Mouse (Mus musculus): ENCODE measurements around the gene Adora3.
"Not testable (repeated sequence)": the region's sequence is repeated elsewhere in the genome, so short reads cannot be mapped to it uniquely, and the experiment has no call there.

Gene Adora3

DNA sequence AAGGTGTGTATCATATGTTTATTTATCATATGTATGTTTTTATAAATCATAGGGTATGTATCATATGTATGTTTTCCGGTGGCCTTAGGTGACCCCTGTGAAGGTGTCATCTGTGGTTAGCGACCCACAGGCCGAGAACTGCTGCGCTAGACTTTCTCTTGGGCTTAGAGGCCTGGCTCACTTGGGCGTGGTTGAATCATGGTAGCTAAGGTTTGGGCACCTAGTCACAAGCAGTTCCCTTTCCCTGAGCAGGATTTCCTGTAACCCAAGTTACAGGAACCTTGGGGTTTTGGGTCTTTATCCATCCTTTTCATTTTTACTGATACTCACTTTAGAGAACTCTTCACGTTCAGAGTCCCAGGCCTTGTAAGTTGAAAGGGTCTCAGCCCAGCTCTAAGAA, 29.6 kb downstream of the Adora3 start:
- DNase-seq (ENCODE audit: low spot score in 2 of 2) = no peak

DNA sequence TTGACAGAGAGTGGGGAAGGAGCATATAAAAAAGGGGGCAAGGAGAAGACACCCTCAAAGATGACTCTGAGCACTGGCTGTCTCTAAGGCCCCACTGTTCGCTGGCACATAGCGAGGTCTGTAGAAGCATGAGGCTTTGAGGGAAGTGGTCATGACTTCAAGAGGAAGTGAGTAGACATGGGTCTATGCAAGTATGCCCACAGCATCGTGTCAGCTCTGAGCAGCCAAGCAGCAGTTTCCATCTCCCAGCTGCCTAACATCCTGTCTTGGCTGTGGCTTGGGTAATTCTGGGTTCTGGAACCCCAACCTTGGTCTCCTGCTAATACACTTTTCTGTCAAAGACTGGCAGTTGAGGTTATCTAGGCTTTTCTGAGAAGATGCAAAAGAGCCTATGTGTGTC, 30.1 kb downstream of the Adora3 start:
- DNase-seq (ENCODE audit: low spot score in 2 of 2) = no peak

DNA sequence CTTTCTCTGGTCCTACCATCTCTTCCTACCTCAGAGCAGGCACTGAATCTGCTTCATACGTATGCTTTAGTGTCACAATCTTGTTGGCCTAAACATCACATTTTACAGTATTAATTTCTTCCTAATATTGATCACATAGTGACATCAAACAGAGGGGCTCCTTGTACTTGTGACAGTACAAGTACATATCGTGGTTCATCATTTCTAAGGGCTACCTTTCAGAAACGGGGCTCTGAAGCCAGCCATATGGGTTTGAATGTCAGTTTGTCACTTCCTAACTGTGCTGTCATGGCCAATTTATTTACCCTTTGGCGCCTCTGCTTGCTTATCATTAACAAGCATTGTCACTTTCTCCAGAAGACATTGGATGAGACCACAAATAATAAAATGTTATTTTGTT, 30.8 kb downstream of the Adora3 start:
- no peak for DNase-seq (ENCODE audit: low spot score in 2 of 2)

DNA sequence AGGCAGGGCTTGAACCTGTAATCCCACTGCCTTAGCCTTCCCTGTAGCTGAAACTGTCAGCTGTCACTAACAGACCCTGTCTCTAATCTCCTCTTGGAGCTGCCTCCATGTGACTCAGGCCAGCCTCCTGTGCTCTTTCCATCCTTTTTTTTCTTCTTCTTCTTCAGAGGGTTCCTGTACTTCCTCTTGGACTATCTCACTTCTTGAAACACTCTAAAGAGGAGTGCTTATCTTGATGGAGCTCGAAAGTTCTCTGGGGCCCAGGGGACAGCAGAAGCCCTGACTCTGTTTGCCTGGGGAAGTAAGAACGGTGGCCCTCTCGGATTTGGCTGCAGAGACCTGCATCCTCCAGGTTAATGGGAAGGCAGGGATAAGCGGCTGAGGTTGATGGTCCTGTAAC, 33.6 kb downstream of the Adora3 start:
- DNase-seq (ENCODE audit: low spot score in 2 of 2) = no peak

DNA sequence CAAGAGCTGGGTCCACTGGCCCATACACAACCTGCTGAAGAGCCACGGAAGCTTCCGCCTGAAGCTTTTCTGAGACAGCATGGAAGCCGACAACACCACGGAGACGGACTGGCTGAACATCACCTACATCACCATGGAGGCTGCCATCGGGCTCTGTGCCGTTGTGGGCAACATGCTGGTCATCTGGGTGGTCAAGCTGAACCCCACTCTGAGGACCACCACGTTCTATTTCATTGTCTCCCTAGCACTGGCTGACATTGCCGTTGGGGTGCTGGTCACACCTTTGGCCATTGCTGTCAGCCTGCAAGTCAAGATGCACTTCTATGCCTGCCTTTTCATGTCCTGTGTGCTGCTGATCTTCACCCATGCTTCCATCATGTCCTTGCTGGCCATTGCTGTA, 34.1 kb downstream of the Adora3 start:
- DNase-seq (ENCODE audit: low spot score in 2 of 2) = no peak

DNA sequence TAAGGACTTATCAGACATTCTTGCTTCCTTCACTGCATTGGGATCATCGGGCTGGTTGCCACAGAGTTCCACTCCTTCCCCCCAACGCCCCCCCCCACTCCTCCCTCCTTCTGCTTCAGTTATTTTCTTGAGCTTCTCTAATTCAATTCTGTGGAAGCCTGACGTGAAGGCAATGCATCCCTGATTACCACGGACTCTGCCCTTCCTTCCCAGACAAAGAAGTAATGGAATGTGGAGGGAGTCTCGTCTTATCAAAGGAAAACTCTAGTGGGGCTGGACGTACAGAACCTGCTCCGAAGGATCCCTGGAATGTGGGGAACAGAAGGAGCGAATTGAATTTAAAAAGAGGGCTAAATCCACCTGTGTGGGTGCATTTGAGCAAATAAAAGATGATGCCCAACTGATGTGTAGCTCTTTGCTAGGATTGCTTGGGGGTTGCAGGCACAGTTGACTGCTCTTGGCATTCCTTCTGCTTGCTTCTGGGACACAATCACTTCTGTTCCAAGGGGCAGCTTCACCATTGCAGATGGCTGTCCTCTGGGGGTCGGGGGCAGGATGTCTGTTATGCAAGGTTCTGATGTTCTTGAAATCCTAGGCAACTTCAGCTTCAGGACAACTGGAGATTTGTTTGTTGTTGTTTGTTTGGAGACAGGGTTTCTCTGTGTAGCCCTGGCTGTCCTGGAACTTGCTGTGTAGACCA, 37.4 kb downstream of the Adora3 start:
- no peak for DNase-seq (ENCODE audit: low spot score in 2 of 2)

DNA sequence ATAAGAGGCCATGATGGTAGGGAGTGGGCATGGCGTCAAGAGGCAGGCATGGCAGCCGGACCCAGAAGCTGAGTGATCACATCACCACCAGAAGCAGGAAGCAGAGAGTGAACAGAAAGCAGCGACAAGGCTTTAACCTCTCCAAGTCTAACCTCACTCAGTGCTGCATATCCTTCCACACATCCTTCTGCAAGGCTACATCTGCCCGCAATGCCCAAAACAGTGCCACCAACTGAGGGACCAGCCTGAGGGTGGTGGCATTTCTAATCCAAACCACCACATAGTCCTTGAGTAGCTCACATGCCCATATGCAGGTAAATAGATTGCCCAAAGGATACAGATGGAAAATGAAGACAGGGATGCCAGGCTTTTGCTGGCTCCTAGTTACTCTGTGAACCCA, 38.3 kb downstream of the Adora3 start:
- DNase-seq (ENCODE audit: low spot score in 2 of 2) = no peak

DNA sequence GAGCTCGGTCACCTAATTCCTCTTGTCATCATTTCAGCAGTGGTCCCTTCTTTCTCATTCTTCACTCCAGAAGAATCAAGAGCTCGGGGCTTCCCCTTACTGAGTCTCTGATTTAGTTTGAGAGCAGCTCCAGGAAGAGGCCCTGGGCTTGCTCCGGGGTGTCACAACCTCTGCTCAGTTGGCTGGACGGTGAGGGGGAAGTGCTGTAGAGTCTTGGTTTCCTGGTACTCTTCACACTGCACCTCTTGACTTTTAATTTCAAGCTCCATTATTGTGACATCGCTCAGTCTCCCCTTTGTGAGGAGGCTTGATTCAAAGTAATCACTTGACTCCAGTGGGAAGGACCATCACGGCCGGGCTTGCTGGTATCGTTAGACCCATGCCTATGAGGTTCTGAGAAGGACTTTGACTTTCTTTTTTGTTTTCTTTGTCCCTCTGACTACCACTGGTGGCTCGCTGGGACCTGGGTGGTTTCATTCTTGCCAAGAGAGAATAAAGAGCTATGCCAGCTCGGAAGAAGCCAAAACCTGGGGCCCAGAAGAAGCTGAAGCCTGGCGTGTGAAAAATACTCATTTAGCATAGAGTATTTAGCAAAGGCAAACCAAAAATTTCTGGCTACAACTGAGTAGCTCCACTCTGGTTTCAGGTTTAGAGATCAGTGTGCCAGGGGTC, 40.0 kb downstream of the Adora3 start:
- DNase-seq (ENCODE audit: low spot score in 2 of 2) = no peak

DNA sequence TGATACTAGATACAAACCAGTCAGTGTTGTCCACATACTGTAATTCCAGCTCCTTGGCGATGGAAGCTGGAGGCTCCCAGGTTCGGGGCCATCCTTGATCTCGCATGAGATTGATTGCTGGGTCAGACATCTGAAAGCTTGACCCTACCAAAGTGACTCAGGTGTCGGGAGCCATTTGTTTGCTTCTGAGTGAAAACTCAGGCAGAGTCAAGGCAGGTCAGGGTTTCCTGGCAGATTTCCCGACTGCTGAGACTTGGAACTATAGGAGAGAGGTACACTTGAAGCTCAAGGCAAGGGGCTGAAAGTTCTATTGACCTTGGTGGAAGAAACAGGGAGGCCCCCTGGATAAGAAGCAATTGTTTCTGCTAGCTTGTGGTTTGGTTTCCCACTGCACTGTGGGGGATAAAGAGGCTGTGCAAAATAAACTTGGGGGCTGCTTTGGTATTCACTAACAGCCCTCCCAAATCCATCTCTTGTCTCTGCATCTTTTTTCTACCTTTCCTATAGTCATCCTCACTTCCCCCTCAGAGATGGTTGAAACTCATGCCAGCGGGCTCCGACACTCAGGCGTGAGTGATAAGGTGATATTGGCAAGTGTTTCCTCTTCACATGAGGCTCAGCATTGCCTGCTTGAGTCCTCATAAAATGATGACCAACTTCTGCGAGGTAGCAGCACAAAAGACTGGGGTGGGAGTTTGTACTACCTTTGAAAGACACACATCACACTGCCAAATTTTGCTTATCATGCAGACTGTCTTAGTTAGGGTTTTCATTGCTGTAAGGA, 41.6 kb downstream of the Adora3 start:
- no peak for DNase-seq (ENCODE audit: low spot score in 2 of 2)

DNA sequence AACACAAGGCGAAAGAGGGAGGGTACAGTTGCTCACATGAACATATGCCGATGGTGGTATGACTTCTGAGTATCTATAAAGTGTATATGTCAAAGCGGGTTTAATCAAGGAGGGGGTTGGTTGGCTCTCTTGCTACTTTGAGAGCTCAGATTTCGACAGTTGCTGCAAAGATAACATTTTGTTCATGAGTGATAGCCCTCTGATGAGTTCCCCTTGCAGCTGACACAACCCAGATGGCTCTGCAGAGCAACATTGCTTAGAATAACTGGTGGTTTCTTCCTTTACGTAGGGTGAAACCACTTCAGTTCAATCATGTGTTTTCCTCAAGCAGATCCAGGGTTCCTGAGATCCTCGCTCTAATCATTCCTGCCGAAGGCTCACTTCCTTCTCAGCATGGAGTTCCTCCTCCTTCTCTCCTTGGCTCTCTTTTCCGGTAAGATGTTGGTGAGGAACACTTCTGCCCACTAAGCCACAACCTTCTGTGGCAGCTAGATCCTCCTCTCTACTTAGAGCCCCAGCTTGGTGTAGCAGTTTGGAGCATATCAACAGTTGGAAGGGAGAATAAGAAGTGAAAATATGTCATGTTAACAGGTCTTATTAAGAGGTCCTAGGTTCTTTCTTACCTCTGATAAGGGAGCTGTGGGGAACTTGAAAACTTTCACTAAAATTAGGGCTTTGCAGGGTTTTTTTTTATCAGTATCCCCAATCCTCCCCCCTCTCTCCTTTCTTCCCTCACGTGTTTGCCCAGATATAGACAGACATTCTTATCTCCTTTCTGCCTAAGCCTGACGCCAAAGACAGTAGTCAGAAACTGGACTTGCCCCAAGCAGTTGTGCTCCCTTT, 43.4 kb downstream of the Adora3 start:
- no peak for DNase-seq (ENCODE audit: low spot score in 2 of 2)

DNA sequence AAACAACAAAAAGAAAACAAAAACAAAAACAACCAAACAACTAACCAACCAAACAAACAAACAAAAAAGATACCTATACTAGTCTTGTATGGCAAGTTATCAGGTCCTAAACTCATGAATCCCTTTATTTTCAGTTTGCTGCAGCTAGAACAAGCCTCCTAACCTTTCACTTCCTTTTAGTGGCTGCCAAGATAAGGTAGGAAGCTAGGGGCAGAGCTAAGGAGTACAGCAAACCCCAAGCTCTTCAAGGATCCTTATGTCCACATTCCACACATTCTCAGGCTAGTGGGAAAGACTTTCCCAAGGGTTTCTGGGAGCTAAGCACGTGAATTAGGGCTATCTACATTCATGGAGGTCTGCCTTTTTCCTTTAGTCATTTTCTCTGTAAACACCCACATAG, 44.6 kb downstream of the Adora3 start:
- no peak for DNase-seq (ENCODE audit: low spot score in 2 of 2)

DNA sequence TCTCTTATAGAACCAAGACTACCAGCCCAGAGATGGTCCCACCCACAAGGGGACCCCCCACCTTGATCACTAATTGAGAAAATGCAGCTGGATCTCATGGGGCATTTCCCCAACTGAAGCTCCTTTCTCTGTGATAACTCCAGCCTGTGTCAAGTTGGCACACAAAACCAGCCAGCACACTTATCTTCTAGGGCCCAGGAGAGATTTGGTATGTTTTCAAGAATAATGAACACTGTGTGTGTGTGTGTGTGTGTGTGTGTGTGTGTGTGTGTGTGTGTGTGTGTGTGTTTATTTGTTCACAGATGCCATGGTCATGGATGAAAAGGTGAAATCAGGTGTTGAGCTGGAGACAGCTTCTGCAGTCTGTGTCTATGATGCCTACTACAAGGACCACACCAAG, 45.8 kb downstream of the Adora3 start:
- DNase-seq (ENCODE audit: low spot score in 2 of 2) = not testable (repeated sequence)

DNA sequence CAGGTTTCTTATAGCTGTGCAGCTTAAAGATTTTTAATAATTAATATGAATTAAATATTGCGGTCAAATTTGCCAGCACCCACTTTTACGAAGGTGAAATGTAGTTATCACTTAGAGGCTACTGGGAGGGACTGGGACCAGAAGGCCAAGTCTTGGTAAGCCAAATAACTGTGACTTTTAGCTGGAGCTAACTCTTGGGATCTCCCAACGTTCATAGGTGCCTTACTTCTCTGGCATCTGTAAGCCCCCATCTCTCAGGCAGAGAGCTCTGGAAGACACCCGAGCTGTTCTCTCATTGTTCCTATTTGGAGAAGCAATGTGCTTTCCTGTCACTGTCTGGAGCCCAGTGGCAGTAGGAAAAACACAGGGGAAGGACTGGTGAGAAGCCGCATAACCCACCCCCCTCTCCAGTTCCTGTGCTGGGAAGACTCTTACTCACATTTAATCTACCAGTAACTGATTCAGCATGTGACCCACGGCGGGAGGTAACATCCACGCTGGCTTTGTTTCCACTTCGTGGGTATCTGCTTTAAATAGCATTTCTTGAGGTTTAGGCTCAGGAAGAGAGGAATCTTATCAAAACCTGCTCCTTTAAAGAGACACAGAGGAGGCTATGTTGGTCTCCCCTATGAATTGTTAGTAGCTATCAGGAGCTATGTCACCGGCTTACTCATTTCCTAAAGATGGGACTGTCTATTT, 47.1 kb downstream of the Adora3 start:
- no peak for DNase-seq (ENCODE audit: low spot score in 2 of 2)

DNA sequence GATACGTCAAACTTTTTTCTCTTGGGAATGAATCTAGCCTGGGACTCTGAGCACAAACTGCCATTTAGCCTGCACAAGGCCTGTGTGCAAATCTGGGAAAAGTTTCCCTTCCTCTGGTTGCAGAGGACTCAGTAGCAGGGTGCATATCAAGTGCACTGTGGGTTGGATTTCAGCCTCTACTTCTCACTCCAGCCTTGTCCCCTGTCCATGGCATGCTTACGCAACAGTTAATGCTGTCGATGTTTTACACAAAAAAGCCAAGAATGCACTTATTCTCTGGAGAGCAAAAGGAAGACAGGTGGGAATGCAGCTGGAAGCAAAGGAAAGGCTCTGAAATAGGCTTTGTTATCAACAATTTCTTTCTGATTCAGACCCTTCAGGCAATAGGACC, 47.7 kb downstream of the Adora3 start:
- DNase-seq (ENCODE audit: low spot score in 2 of 2) = no peak

DNA sequence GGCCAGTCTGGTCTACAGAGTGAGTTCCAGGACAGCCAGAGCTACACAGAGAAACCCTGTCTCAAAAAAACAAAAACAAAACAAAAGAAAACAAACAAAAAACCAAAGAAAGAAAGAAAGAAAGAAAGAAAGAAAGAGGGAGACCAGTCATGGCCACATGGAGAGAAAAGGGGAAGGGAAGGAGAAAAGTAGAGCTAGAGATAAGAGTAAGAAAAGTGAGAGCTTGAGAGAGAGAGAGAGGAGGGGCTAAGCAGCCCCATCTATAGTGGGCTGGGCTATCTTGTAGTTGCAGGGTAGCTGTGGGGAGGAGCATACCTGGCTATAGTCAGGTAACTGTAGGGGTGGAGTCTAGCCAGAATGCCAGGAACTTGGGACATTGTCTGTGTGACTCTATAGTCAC, 50.1 kb downstream of the Adora3 start:
- not testable (repeated sequence) for DNase-seq (ENCODE audit: low spot score in 2 of 2)

DNA sequence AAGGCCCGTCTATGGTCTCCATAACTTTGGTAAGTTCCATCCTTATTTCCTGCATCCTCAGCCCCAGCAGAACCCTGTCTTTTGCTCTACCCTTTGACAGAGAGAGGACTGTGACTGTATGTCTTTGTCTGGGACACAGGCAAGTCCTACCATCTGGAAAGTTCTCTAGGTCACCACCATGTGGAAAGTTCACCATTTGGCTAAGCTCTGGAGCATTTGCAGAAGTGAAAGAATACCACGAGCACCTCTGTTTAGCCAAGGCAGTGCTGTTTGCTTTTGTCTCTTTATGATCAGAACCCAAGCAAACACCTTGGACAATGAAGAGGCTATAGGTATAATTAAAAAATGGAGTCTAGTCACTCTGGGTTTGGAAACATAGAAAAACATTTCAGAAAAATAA, 51.3 kb downstream of the Adora3 start:
- DNase-seq (ENCODE audit: low spot score in 2 of 2) = no peak

DNA sequence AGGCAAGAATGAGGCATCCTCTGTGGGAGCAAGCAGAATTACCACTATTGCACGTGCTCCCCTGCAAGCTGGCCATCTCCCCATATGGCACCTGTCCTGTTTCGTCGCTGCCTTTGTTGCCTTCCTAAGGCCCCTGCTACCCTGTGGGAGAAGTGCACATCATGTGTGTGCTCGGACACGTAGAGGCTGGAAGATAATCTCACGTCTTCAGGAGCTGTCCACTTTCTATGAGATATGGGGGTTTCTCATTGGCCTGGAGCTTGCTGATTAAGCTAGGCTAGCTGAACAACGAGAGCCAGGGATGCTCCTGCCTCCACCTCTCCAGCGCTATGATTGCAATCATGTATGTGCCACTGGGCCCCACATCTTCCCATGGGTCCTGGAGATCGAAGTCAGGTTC, 54.0 kb downstream of the Adora3 start:
- no peak for DNase-seq (ENCODE audit: low spot score in 2 of 2)

DNA sequence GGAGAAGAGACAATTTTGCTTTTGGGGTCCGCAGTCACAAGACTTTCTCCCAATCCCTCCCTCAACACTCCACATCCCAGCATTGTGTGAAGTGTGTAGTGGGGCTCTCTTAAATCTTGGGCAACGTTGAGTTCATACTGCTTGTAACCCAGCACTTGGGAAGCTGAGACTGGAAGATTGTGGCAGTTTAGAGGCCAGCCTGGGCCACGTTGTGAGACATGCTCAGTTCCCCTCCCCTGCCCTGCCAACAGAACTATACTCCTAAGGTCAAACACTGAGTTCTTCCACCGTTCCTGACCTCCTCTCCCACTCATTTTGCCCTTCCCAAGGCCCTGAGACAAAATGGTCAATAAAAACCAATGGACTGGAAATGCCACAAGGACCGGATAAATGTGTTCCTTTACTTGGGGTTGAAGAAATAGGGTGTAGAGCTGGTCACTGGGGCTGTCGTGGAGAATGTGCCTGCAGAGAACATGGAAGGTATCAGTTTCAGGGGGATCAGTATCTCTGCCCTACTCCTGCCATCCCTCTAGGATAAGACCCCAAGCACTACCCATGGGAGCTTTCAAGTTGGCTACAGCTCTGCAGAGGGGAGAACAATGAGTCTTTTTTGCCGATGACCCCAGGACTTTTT, 57.0 kb downstream of the Adora3 start:
- DNase-seq (ENCODE audit: low spot score in 2 of 2) = no peak

DNA sequence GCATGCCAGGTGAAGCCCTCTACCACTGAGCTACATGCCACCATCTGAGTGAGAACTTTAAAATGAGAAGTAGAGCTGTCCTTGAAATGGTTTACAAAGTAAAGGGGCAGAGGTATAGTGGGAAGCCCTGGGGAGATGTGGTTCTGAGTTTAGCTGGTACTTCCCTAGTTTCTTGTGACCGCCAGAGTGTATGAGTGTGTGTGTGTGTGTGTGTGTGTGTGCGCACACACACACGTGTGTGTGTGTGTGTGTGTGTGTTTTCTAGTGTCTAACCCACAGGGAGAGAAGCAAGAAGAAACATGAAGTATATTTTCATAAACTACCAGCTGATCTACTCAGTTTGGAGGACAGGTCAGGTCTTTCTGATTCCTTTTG, 57.5 kb downstream of the Adora3 start:
- no peak for DNase-seq (ENCODE audit: low spot score in 2 of 2)

DNA sequence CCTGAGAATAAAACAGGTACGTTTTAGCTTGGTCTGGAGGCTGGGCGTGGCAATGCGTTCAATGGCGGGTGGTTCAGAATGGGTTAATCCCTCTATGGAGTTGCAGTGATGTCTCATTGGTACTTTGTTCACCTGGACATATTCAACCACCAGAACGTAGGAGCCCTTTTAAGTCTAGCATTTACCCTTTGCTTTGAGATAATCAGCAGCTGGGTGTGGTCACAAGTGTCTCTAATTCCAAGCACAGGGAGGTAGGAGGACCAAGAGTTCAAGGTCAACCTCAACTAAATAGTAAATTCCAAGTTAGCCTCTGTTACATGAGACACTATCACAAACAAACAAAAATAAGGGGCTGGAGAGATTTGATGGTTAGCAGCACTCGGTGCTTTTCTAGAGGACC, 58.1 kb downstream of the Adora3 start:
- DNase-seq (ENCODE audit: low spot score in 2 of 2) = no peak

DNA sequence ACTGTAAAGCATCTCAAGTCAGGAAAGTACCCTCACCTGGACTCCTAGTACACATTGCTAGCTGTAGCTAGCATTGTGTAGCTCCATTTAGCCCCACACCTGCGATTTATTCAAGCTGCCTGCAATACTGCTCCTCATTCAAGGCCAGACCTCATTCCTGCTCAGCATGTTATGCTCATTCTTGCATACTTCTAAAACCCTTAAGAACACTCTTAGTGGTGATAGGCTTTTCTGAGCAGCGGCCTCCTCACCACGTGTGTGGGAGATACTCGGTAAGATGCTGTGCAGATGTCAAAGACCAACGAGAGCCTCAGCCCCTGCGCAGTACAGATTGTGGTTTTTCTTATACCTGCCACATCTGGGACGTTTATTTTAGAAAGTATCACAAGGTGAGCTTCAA, 59.2 kb downstream of the Adora3 start:
- DNase-seq (ENCODE audit: low spot score in 2 of 2) = no peak
